Mouse (Mus musculus) large intestine, adult 2 months (tissue): ENCODE data around the gene Exo5. TPM values are rescaled to one million over a fixed set of nuclear protein-coding genes. Genes with fewer than 3 reads are reported as not detected.

Experiments used
- DNase-seq: peaks from one replicate; pipeline ENCODE4 v3.0.0-alpha.2; 2012; ENCODE audit warnings: low read depth, low spot score
- WGBS: fragments of 180-500 bp; shearing (Covaris S2); methylation state at CpG from one replicate; pipeline ENCODE4 v1.1.7; 2018; 5-methylcytosine and 5-hydroxymethylcytosine counted together
- polyA plus RNA-seq: library from polyadenylated mRNA; depleted of rRNA; stranded (reverse); fragments of >200 nt; gene quantifications from 2 replicates; pipeline ENCODE4 v1.2.3, GENCODE M21; 2012

The Exo5 gene
- polyA plus RNA-seq, 1 experiment: 7.0 TPM

- DNase-seq: no peak
- WGBS: 81% methylated on average over 6 of the region's 6 CpGs
These were observed 13.7 kb downstream of the Exo5 start for GRCm38 (mm10) chr4:120911086-120911485.

GRCm38 (mm10) chr4:120909558-120910150 is 15.2 kb downstream of the Exo5 start:
- DNase-seq: peak; percentile 53
- WGBS: 29% methylated on average over 15 of the region's 15 CpGs

- 70% methylated on average over 5 of the region's 5 CpGs for WGBS
These were observed 19.2 kb downstream of the Exo5 start for GRCm38 (mm10) chr4:120905644-120906043.

GRCm38 (mm10) chr4:120904533-120904932 is 20.3 kb downstream of the Exo5 start:
- WGBS: 61% methylated on average over 4 of the region's 4 CpGs
- DNase-seq: no peak

More at GRCm38 (mm10) chr4:120905644-120906043, 19.2 kb downstream of the Exo5 start:
- DNase-seq: no peak

- DNase-seq: no peak
- 59% methylated on average over 7 of the region's 7 CpGs for WGBS
These were observed 28.8 kb downstream of the Exo5 start for GRCm38 (mm10) chr4:120895810-120896584.

GRCm38 (mm10) chr4:120895226-120895625 is 29.6 kb downstream of the Exo5 start:
- DNase-seq: no peak
- 78% methylated on average over 7 of the region's 7 CpGs for WGBS

- WGBS: 80% methylated on average over 11 of the region's 11 CpGs
- DNase-seq: no peak
These were observed 30.2 kb downstream of the Exo5 start for GRCm38 (mm10) chr4:120894584-120894983.

- 66% methylated on average over 11 of the region's 11 CpGs for WGBS
- no peak for DNase-seq
These were observed 31.0 kb downstream of the Exo5 start for GRCm38 (mm10) chr4:120893656-120894401.

- 24% methylated on average over 1 of the region's 1 CpGs for WGBS
- no peak for DNase-seq
These were observed 32.3 kb downstream of the Exo5 start for GRCm38 (mm10) chr4:120892516-120892915.

GRCm38 (mm10) chr4:120891960-120892359 is 32.9 kb downstream of the Exo5 start:
- no peak for DNase-seq

GRCm38 (mm10) chr4:120890754-120891440 is 33.9 kb downstream of the Exo5 start:
- 72% methylated on average over 11 of the region's 11 CpGs for WGBS
- no peak for DNase-seq

- DNase-seq: no peak
- WGBS: 63% methylated on average over 8 of the region's 8 CpGs
These were observed 35.9 kb downstream of the Exo5 start for GRCm38 (mm10) chr4:120888884-120889283.

- no peak for DNase-seq
- WGBS: 30% methylated on average over 8 of the region's 8 CpGs
These were observed 37.3 kb downstream of the Exo5 start for GRCm38 (mm10) chr4:120887381-120888112.

GRCm38 (mm10) chr4:120886811-120887210 is 38.0 kb downstream of the Exo5 start:
- DNase-seq: no peak
- WGBS: 71% methylated on average over 5 of the region's 5 CpGs

GRCm38 (mm10) chr4:120886131-120886530 is 38.7 kb downstream of the Exo5 start:
- WGBS: 15% methylated on average over 4 of the region's 4 CpGs
- no peak for DNase-seq

- WGBS: 54% methylated on average over 13 of the region's 13 CpGs
- no peak for DNase-seq
These were observed 39.4 kb downstream of the Exo5 start for GRCm38 (mm10) chr4:120885208-120886120.

GRCm38 (mm10) chr4:120882002-120882625 is 42.7 kb downstream of the Exo5 start:
- WGBS: 59% methylated on average over 5 of the region's 5 CpGs
- no peak for DNase-seq
